Mouse (Mus musculus) A20 (cell line): Measurements from ENCODE around the gene Tbc1d1.

ENCODE experiments used
- DNase-seq: peaks from one replicate; pipeline ENCODE4 v3.0.0-alpha.2; 2011; ENCODE audit warnings: low read depth, low spot score

Gene Tbc1d1

GRCm38 (mm10) chr5:64383215-64383614 is 227.1 kb downstream of the Tbc1d1 start:
- no peak for DNase-seq

GRCm38 (mm10) chr5:64384546-64384945 is 228.4 kb downstream of the Tbc1d1 start:
- DNase-seq, result no peak

GRCm38 (mm10) chr5:64386996-64387395 is 230.9 kb downstream of the Tbc1d1 start:
- no peak for DNase-seq

- DNase-seq, result no peak
Observed at GRCm38 (mm10) chr5:64389202-64389929, 233.3 kb downstream of the Tbc1d1 start.

- DNase-seq, result no peak
Observed at GRCm38 (mm10) chr5:64391346-64391745, 235.2 kb downstream of the Tbc1d1 start.

- no peak for DNase-seq
Observed at GRCm38 (mm10) chr5:64392426-64393020, 236.4 kb downstream of the Tbc1d1 start.

- DNase-seq, result no peak
Observed at GRCm38 (mm10) chr5:64393530-64393929, 237.4 kb downstream of the Tbc1d1 start.

GRCm38 (mm10) chr5:64398155-64398554 is 242.1 kb downstream of the Tbc1d1 start:
- no peak for DNase-seq

GRCm38 (mm10) chr5:64400742-64401141 is 244.6 kb downstream of the Tbc1d1 start:
- DNase-seq, result no peak
